Mouse (Mus musculus) embryonic facial prominence, embryonic 15.5 days (tissue): ENCODE results near the gene Gpr22. TPM values are rescaled to one million over a fixed set of nuclear protein-coding genes. Genes with fewer than 3 reads are reported as not detected.
A peak's percentile ranks its signal among the peaks of the same experiment; 100 is the strongest.

Source experiments
- ATAC-seq: fragments of 200-750 bp; cut with Nextera tagmentation; 2 replicates; pipeline ENCODE4 v1.8.0; 2017; ENCODE audit warnings: low read depth, moderate TSS enrichment; ENCODE audit not compliant: insufficient number of reproducible peaks, low FRiP score, low TSS enrichment
- H3K27ac ChIP-seq: fragments of 300-500 bp; sonication (generic); replicated peaks from 2 replicates; pipeline ENCODE4 v1.5.1; 2015; ENCODE audit warnings: mild to moderate bottlenecking, inconsistent platforms
- H3K27me3 ChIP-seq: fragments of 300-500 bp; sonication (generic); 2 replicates; pipeline ENCODE4 v1.6.1; 2015; ENCODE audit warnings: inconsistent platforms
- H3K36me3 ChIP-seq: fragments of 300-500 bp; sonication (generic); 2 replicates; pipeline ENCODE4 v1.6.1; 2015; ENCODE audit warnings: mild to moderate bottlenecking, inconsistent platforms
- H3K4me1 ChIP-seq: fragments of 300-500 bp; sonication (generic); 2 replicates; pipeline ENCODE4 v1.6.1; 2015; ENCODE audit warnings: inconsistent platforms
- H3K4me2 ChIP-seq: fragments of 300-500 bp; sonication (generic); replicated peaks from 2 replicates; pipeline ENCODE4 v1.6.1; 2015; ENCODE audit warnings: mild to moderate bottlenecking, inconsistent platforms
- H3K4me3 ChIP-seq: fragments of 300-500 bp; sonication (generic); replicated peaks from 2 replicates; pipeline ENCODE4 v1.5.1; 2015; ENCODE audit warnings: mild to moderate bottlenecking, inconsistent platforms
- H3K9ac ChIP-seq: fragments of 300-500 bp; sonication (generic); 2 replicates; pipeline ENCODE4 v1.6.1; 2015; ENCODE audit warnings: inconsistent platforms
- H3K9me3 ChIP-seq: fragments of 300-500 bp; sonication (generic); replicated peaks from 2 replicates; pipeline ENCODE4 v1.6.1; 2016; ENCODE audit warnings: inconsistent platforms
- WGBS: fragments of 180-500 bp; shearing (Covaris S2); methylation state at CpG from one replicate; pipeline ENCODE4 v1.1.7; 2015; 5-methylcytosine and 5-hydroxymethylcytosine counted together
- polyA plus RNA-seq: library from polyadenylated mRNA; unstranded; fragments of >200 nt; fragmentation: Nextera tagmentation; extraction: Ambion mirVana; gene quantifications from 2 replicates; pipeline ENCODE4 v1.2.1, GENCODE M21; 2015

The Gpr22 gene
- 0.97 and 1.1 TPM in 2 replicates for polyA plus RNA-seq

DNA sequence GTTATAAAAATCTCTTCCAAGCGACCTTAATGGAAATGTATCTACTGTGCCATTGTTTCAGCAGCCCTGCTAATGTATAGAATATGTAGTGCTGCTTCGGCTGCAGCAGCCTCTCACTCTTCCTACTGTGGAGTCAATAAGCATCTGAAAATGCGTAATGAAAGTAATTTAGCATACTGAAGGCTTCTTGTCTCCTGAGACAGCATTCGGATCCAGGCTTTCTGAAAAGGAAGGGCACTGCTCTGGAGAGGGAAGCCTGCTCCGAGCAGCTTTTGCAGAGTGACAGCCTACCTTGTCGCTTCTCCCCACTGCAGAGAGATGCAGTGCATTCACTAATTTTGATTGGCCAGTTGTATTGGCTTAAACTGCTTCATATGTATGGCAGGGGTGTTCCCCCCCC lies at the start of gene Gpr22:
Gene Gpr22, minus strand, starts transcription at position 348 of the 400 bp plus-strand sequence.
- ATAC-seq, result no peak
- Histone ChIP-seq H3K4me2 (peak within 1 kb of the TSS; percentile 15; the same call in 1 of the 2 replicates), H3K9ac (no peak within 1 kb of the TSS), H3K27me3 (no peaks in the 10 kb centered on the region), H3K36me3 (no peaks in the 10 kb centered on the region), H3K4me3 (0 out of 2 replicates have a peak within 1 kb of the TSS, but pooled peaks have one; percentile 4), H3K27ac (no peak within 1 kb of the TSS), H3K9me3 (no peaks in the 10 kb centered on the region), H3K4me1 (peaks cover 5% of the 10 kb centered on the region; the same call in 1 of the 2 replicates)
- 21% methylated on average over 6 of the region's 6 CpGs for WGBS

DNA sequence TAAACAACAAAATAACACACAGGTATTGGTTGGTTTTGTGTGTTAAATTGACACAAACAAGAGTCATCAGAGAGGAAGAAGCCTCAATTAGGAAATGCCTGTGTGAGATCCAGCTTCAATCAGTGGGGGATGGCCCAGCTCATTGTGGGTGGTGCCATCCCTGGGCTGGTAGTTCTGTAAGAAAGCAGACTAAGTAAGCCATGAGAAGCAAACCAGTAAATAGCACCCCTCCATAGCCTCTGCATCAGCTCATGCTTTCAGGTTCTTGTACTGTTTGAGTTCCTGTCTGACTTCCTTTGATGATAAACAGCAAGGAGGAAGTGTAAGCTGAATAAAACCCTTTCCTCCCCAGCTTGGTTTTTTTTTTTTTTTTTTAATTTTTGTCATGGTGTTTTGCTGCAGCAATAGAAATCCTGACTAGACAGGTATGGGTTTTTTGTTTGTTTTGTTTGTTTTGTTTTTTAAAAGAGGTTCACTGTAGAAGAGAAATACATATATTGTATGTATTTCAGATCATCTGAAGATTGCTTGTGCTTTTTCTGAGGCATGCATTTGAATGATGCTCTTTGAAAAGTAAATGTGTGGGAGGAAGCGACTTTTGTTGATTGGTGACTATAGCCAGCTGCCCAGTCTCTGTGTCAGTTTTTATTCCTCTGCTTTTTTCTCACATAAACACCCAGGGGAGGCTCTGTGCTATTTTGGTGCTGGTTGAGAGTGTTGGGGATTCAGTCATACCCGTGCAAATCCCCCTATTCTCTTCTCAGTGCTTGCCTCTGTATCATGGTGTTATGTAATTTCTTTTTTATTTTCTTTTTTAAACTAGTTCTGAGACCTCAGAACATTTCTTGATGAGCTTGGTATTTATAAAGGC lies 42.4 kb upstream of the Gpr22 start:
- H3K27me3 ChIP-seq, result no peaks in the 10 kb centered on the region
- 56% methylated on average over 2 of the region's 2 CpGs for WGBS
- no peak overlapping the region for H3K27ac ChIP-seq
- H3K4me3 ChIP-seq, result no peak overlapping the region
- H3K4me1 ChIP-seq, result no peaks in the 10 kb centered on the region
- no peaks in the 10 kb centered on the region for H3K36me3 ChIP-seq
- H3K9ac ChIP-seq, result no peak overlapping the region
- H3K4me2 ChIP-seq, result no peak overlapping the region
- no peak for ATAC-seq
- H3K9me3 ChIP-seq, result no peaks in the 10 kb centered on the region

DNA sequence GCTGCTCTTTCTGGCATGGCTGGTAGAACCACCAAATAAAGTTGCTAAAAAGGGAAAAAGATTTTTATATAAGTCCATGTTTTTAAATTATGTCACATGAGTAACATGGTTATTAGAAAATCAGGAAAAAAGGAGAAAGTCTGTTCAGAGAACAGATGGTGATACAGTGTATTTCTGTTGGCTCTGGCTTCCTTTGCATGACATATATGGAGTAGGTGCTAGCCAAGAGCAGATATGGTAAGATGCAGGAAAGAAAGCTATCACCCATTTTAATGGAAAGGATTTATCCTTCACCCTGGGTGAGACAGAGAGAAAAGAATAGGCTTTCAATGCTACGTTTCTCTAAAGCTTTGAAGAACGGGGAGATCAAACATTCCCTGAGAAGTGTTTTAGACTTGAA lies 40.7 kb upstream of the Gpr22 start:
- H3K4me3 ChIP-seq, result no peak overlapping the region
- no peaks in the 10 kb centered on the region for H3K27me3 ChIP-seq
- no peak overlapping the region for H3K4me2 ChIP-seq
- no peak overlapping the region for H3K9ac ChIP-seq
- 44% methylated on average over 2 of the region's 2 CpGs for WGBS
- no peak for ATAC-seq
- no peak overlapping the region for H3K27ac ChIP-seq
- H3K4me1 ChIP-seq, result no peaks in the 10 kb centered on the region
- no peaks in the 10 kb centered on the region for H3K36me3 ChIP-seq
- H3K9me3 ChIP-seq, result no peaks in the 10 kb centered on the region

DNA sequence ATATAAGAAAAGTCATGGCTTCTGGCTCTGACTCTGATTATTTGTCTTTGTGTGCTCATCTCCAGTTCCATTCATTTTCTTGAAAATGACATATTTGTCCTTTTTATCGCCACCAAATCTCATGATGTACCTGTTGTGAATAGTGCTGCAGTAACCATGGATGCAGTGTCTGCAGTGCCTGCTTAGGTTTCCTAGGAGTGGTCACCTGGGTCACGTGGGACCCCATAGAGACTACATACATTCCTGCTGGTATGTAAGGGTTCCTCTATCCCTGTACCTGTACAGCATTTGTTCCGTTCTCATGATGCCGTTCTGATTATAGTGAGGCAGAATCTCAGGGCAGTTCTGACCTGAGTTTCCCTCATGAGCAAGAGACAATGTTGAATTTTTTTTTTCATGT lies 36.1 kb upstream of the Gpr22 start:
- no peaks in the 10 kb centered on the region for H3K9me3 ChIP-seq
- H3K9ac ChIP-seq, result no peak overlapping the region
- 92% methylated on average over 4 of the region's 4 CpGs for WGBS
- H3K27ac ChIP-seq, result no peak overlapping the region
- H3K4me3 ChIP-seq, result no peak overlapping the region
- H3K4me1 ChIP-seq, result no peaks in the 10 kb centered on the region
- no peak for ATAC-seq
- no peak overlapping the region for H3K4me2 ChIP-seq
- no peaks in the 10 kb centered on the region for H3K27me3 ChIP-seq
- H3K36me3 ChIP-seq, result no peaks in the 10 kb centered on the region

DNA sequence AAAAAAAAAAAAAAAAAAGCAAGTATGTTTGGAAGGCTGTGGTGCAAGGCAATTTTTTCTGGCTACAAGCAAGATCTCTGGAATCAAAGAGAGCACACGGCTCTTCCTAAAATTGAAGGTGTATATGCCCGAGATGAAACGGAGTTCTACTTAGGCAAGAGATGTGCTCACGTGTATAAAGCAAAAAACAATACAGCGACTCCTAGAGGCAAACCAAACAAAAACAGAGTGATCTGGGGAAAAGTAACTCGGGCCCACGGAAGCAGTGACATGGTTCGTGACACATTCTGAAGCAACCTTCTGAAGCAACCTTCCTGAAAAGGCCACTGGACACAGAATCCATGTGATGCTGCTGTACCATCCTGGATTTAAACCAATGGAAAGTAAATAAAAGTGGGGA lies 33.6 kb upstream of the Gpr22 start:
- Histone ChIP-seq H3K4me1 (no peaks in the 10 kb centered on the region), H3K27me3 (no peaks in the 10 kb centered on the region), H3K9ac (no peak overlapping the region), H3K36me3 (no peaks in the 10 kb centered on the region), H3K4me2 (no peak overlapping the region), H3K27ac (no peak overlapping the region), H3K9me3 (no peaks in the 10 kb centered on the region), H3K4me3 (no peak overlapping the region)
- no peak for ATAC-seq
- 87% methylated on average over 8 of the region's 8 CpGs for WGBS

DNA sequence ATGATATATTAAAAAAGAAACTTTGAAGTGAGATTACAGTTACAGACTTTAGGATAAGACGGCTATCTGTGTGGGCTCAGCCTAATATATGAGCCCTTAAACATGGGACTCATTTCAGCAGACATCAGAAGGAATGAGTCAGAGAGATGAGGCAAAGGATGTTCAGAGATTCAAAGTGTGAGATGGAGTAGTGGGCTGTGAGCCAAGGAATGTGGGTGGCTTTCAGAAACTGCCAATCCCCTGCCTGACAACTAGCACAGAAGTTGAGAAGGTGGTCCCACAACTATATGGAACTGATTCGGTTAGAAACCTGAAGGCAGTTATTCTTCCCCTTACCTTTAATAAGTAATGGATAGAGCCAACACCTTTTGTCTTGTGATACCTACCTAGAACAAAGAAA lies 20.9 kb upstream of the Gpr22 start:
- no peak overlapping the region for H3K4me3 ChIP-seq
- H3K9ac ChIP-seq, result no peak overlapping the region
- WGBS, result 69% methylated on average over 2 of the region's 2 CpGs
- H3K27me3 ChIP-seq, result no peaks in the 10 kb centered on the region
- no peaks in the 10 kb centered on the region for H3K4me1 ChIP-seq
- no peak overlapping the region for H3K27ac ChIP-seq
- H3K4me2 ChIP-seq, result no peak overlapping the region
- no peaks in the 10 kb centered on the region for H3K36me3 ChIP-seq
- ATAC-seq, result no peak
- H3K9me3 ChIP-seq, result no peaks in the 10 kb centered on the region

DNA sequence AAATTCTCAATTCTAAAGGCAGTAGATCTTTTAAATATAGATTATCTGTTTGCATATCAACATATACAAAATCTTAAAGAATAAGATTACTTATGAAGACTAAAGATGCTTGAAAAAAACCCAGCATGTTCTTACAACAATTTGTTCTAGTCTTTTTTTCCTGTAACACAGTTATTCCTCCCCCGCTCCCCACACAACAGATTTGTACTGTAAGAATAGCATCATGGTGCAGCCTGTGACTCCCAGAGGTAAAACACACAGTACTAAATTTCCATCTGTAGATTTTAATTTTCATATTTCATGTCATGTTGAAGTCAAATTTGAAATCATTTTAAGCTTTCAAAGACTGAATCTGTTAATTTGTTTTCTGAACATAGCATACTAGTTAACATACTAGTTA lies 16.4 kb upstream of the Gpr22 start:
- Histone ChIP-seq H3K4me2 (no peak overlapping the region), H3K4me1 (no peaks in the 10 kb centered on the region), H3K9me3 (no peaks in the 10 kb centered on the region), H3K9ac (no peak overlapping the region), H3K27ac (no peak overlapping the region), H3K27me3 (no peaks in the 10 kb centered on the region), H3K4me3 (no peak overlapping the region), H3K36me3 (no peaks in the 10 kb centered on the region)
- ATAC-seq, result no peak
- WGBS, result 92% methylated on average over 1 of the region's 1 CpGs

DNA sequence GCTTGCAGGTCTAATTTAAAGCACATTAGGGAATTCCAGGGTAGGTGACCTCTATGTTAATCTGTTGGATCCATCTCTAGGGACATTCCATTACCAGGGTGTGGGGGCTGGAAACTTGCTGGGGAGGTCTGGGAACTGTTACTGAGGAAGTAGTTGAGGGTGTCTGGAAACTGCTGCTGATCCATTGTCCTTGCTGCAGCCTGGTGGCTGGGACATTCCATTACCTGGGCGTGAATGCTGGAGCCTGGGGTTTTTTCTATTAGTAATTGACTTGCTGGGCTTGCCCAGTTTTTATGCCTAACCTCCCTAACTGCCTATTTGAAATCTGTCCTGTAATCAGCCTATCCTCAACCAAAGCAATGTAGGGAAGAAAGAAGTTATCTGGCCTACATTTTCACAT lies 13.0 kb upstream of the Gpr22 start:
- Histone ChIP-seq H3K9ac (no peak overlapping the region), H3K27ac (no peak overlapping the region), H3K9me3 (no peaks in the 10 kb centered on the region), H3K27me3 (no peaks in the 10 kb centered on the region), H3K36me3 (no peaks in the 10 kb centered on the region), H3K4me3 (no peak overlapping the region), H3K4me2 (no peak overlapping the region), H3K4me1 (no peaks in the 10 kb centered on the region)
- WGBS, result 50% methylated on average over 1 of the region's 1 CpGs
- ATAC-seq, result no peak

DNA sequence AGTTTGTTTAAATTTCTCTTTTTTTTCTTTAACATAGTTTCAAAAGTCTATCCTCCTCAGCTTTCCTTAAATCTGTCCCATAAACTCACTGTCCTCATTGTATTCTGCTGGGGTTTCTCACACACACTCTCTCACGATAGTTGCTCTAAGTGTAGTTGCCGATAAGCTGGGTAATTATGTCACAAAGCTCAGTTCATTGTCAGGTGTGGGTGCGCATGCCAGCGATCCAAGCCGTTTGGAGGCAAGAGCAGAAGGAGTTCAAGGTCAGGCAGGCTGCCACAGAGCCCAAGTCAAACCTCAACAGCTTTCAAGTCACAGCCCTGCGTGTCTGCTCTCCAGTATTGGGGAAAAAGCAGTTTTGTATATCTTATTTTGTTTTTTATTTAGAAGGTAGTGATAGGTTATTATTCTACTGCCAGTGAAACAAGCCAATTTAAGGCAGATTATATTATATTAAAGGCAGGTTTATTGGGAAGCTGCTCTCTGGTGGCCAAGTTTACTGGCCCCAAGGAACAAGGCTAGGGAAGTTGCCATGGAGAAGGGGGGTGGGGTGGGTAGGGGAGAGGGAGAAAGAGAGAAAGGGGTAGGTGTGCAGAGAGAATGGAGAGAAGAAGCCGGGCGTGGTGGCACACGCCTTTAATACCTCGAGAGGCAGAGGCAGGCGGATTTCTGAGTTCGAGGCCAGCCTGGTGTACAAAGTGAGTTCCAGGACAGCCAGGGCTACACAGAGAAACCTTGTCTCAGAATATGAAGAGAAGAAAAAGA lies 11.9 kb upstream of the Gpr22 start:
- H3K4me1 ChIP-seq, result no peaks in the 10 kb centered on the region
- H3K4me3 ChIP-seq, result no peak overlapping the region
- no peak overlapping the region for H3K9ac ChIP-seq
- no peaks in the 10 kb centered on the region for H3K36me3 ChIP-seq
- no peak overlapping the region for H3K4me2 ChIP-seq
- no peak for ATAC-seq
- H3K9me3 ChIP-seq, result no peaks in the 10 kb centered on the region
- WGBS, result 84% methylated on average over 12 of the region's 12 CpGs
- H3K27ac ChIP-seq, result no peak overlapping the region
- H3K27me3 ChIP-seq, result no peaks in the 10 kb centered on the region

DNA sequence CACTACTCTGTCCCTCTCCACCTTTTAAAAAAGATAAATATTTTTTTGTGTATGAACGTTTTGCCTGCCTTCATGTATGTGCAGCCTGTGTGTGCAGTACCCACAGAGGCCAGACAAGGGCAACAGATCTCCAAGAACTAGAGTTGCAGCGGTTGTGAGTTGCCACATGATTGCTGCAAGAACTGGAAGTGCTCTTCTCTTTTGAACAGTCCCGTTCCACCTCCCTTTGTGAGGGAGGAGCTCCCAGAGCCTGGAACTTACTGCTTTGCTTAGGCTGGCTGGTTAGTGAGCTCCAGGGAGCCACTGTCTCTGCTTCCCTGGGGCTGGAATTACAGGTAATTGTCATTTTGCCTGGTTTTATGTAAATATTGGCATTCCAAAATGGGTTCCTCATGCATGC lies 10.8 kb upstream of the Gpr22 start:
- H3K9ac ChIP-seq, result no peak overlapping the region
- H3K4me3 ChIP-seq, result no peak overlapping the region
- H3K27ac ChIP-seq, result no peak overlapping the region
- H3K4me2 ChIP-seq, result no peak overlapping the region
- ATAC-seq, result no peak
- H3K9me3 ChIP-seq, result no peaks in the 10 kb centered on the region
- no peaks in the 10 kb centered on the region for H3K36me3 ChIP-seq
- WGBS, result 80% methylated on average over 3 of the region's 3 CpGs
- no peaks in the 10 kb centered on the region for H3K4me1 ChIP-seq
- no peaks in the 10 kb centered on the region for H3K27me3 ChIP-seq

DNA sequence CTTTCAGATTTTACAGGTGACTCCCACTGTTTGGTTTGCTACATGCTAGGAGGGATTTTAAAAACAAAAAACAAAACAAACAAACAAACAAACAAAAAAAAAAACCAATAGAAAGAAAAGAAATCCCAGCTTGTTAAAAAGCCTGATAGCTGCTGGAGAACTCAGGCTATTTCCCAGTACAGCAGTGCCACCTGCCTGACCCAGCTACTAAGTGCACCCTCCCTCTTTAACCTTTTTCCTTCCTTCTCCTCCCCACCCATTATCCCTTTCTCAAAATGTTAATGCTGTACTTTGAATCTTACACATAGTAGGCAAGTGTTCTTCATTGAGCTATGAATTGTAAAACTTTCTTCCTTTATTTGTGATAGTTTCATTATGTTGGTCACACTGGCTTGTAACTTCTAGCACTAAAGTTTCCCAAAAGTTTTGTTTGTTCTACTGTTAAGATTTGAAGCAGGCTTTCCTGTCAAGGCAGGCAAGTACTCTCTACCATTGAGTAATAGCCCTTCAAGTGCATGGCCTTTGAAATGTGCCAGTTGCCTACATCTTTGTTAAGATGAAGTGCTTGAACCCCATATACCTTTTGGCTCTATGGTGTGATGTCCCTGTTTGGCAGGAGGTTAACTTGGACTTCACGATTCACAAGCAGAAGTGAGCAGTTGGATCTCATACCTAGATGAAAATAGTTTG lies 6.0 kb upstream of the Gpr22 start:
- no peaks in the 10 kb centered on the region for H3K27me3 ChIP-seq
- H3K4me2 ChIP-seq, result no peak overlapping the region
- H3K36me3 ChIP-seq, result no peaks in the 10 kb centered on the region
- H3K27ac ChIP-seq, result no peak overlapping the region
- H3K9ac ChIP-seq, result no peak overlapping the region
- WGBS, result 81% methylated on average over 1 of the region's 1 CpGs
- no peaks in the 10 kb centered on the region for H3K9me3 ChIP-seq
- ATAC-seq, result no peak
- H3K4me3 ChIP-seq, result no peak overlapping the region
- H3K4me1 ChIP-seq, result 0 out of 2 replicates have a peak, but pooled peaks cover 6% of the 10 kb centered on the region
